Mouse (Mus musculus): ENCODE data around the gene Ptbp3.

GRCm38 (mm10) chr4:59452503-59452933 is 96.6 kb downstream of the Ptbp3 start:
- TF ChIP-seq CTCF (IDR thresholded peaks at IDR 0.05; ENCODE audit: low read depth, low read length): no peak
- TF ChIP-seq POLR2AphosphoS5 (IDR thresholded peaks at IDR 0.05; ENCODE audit: insufficient replicate concordance, low read depth, low read length): no peak
- no peak for TF ChIP-seq GATA2 (IDR thresholded peaks at IDR 0.05; ENCODE audit: borderline replicate concordance, low read depth, low read length)

All from G1E (cell line).